Mouse (Mus musculus) forebrain, postnatal 0 days (tissue): ENCODE measurements around the gene H2-D1. TPM values are rescaled to one million over a fixed set of nuclear protein-coding genes. Genes with fewer than 3 reads are reported as not detected.

Source experiments
- ATAC-seq: fragments of 200-750 bp; cut with Nextera tagmentation; 2 replicates; pipeline ENCODE4 v1.8.0; 2017; ENCODE audit warnings: mild to moderate bottlenecking, moderate library complexity
- DNase-seq: peaks from one replicate; pipeline ENCODE4 v3.0.0-alpha.2; 2015
- H3K27ac ChIP-seq: fragments of 300-500 bp; sonication (generic); 2 replicates; pipeline ENCODE4 v1.5.1; 2014; ENCODE audit warnings: low read depth, mild to moderate bottlenecking, antibody characterized with exemption, low read length, moderate library complexity, mixed read lengths
- H3K27me3 ChIP-seq: fragments of 300-500 bp; sonication (generic); 2 replicates; pipeline ENCODE4 v1.6.1; 2014; ENCODE audit warnings: mild to moderate bottlenecking, low read length, mixed read lengths; ENCODE audit not compliant: insufficient read depth
- H3K36me3 ChIP-seq: fragments of 300-500 bp; sonication (generic); 2 replicates; pipeline ENCODE4 v1.6.1; 2014; ENCODE audit warnings: mild to moderate bottlenecking, moderate library complexity; ENCODE audit not compliant: insufficient read depth
- H3K4me1 ChIP-seq: fragments of 300-500 bp; sonication (generic); 2 replicates; pipeline ENCODE4 v1.6.1; 2014; ENCODE audit warnings: antibody characterized with exemption; ENCODE audit not compliant: insufficient read depth
- H3K4me2 ChIP-seq: fragments of 300-500 bp; sonication (generic); 2 replicates; pipeline ENCODE4 v1.6.1; 2014; ENCODE audit warnings: low read depth, mild to moderate bottlenecking, moderate library complexity
- H3K4me3 ChIP-seq: fragments of 300-500 bp; sonication (generic); 2 replicates; pipeline ENCODE4 v1.5.1; 2014; ENCODE audit warnings: low read depth, low read length, mixed read lengths
- H3K9ac ChIP-seq: fragments of 300-500 bp; sonication (generic); 2 replicates; pipeline ENCODE4 v1.6.1; 2014; ENCODE audit warnings: mild to moderate bottlenecking
- H3K9me3 ChIP-seq: fragments of 300-500 bp; sonication (generic); 2 replicates; pipeline ENCODE4 v1.6.1; 2016; ENCODE audit warnings: low read length
- CTCF ChIP-seq: sonication (generic); IDR thresholded peaks from 2 replicates; pipeline ENCODE4 v1.5.1; 2016; ENCODE audit warnings: antibody characterized with exemption, control low read depth, low read depth
- WGBS: fragments of 180-500 bp; shearing (Covaris S2); extraction: QIAGEN DNeasy Blood & Tissue Kit; methylation state at CpG from one replicate; pipeline ENCODE4 v1.1.7; 2014; 5-methylcytosine and 5-hydroxymethylcytosine counted together
- polyA plus RNA-seq: library from polyadenylated mRNA; unstranded; fragments of >200 nt; fragmentation: Nextera tagmentation; extraction: Ambion mirVana; gene quantifications from 2 replicates; pipeline ENCODE4 v1.2.1, GENCODE M21; 2015
- total RNA-seq: library from RNA; depleted of rRNA; stranded (reverse); fragments of >200 nt; gene quantifications from 2 replicates; pipeline ENCODE4 v1.2.3, GENCODE M21; 2014

Gene H2-D1
- total and polyA plus RNA-seq, 2 experiments from 2014 or later = 63.3 to 95.9 TPM

GRCm38 (mm10) chr17:35251981-35252380, 10.5 kb upstream of the H2-D1 start:
- Histone ChIP-seq H3K27ac (no peak overlapping the region), H3K4me3 (no peak overlapping the region), H3K9me3 (no peaks in the 10 kb centered on the region), H3K4me2 (no peak overlapping the region), H3K4me1 (no peaks in the 10 kb centered on the region), H3K9ac (no peak overlapping the region), H3K27me3 (no peaks in the 10 kb centered on the region), H3K36me3 (peaks cover 73% of the 10 kb centered on the region)
- DNase-seq (no peak), ATAC-seq (no peak)
- 79% methylated on average over 5 of the region's 5 CpGs for whole genome bisulfite sequencing
- TF ChIP-seq CTCF = no peak

- WGBS = 78% methylated on average over 18 of the region's 18 CpGs
- H3K4me1 ChIP-seq = no peaks in the 10 kb centered on the region
- no peak for TF ChIP-seq CTCF
- DNase-seq (no peak), ATAC-seq (no peak)
- H3K9ac ChIP-seq = no peak overlapping the region
- no peak overlapping the region for H3K4me3 ChIP-seq
- no peak overlapping the region for H3K27ac ChIP-seq
- H3K4me2 ChIP-seq = no peak overlapping the region
- H3K36me3 ChIP-seq = peaks cover 65% of the 10 kb centered on the region
- no peaks in the 10 kb centered on the region for H3K9me3 ChIP-seq
- no peaks in the 10 kb centered on the region for H3K27me3 ChIP-seq
Measured at GRCm38 (mm10) chr17:35252619-35253292, 9.8 kb upstream of the H2-D1 start.

GRCm38 (mm10) chr17:35253293-35254093, 9.0 kb upstream of the H2-D1 start:
- 84% methylated on average over 32 of the region's 32 CpGs for WGBS
- Histone ChIP-seq H3K9me3 (no peaks in the 10 kb centered on the region), H3K4me2 (no peak overlapping the region), H3K9ac (no peak overlapping the region), H3K4me3 (no peak overlapping the region), H3K4me1 (no peaks in the 10 kb centered on the region), H3K27ac (no peak overlapping the region), H3K36me3 (peaks cover 58% of the 10 kb centered on the region), H3K27me3 (no peaks in the 10 kb centered on the region)
- DNase-seq (no peak), ATAC-seq (no peak)
- no peak for TF ChIP-seq CTCF

- H3K4me1 ChIP-seq = no peaks in the 10 kb centered on the region
- DNase-seq (peak; percentile 54), ATAC-seq (peak; percentile 40)
- no peak overlapping the region for H3K4me2 ChIP-seq
- H3K36me3 ChIP-seq = peaks cover 48% of the 10 kb centered on the region
- TF ChIP-seq CTCF = peak; percentile 74
- H3K9me3 ChIP-seq = no peaks in the 10 kb centered on the region
- H3K27me3 ChIP-seq = no peaks in the 10 kb centered on the region
- WGBS = 50% methylated on average over 11 of the region's 11 CpGs
- no peak overlapping the region for H3K4me3 ChIP-seq
- H3K9ac ChIP-seq = no peak overlapping the region
- H3K27ac ChIP-seq = no peak overlapping the region
Measured at GRCm38 (mm10) chr17:35254241-35255098, 8.1 kb upstream of the H2-D1 start.

- Histone ChIP-seq H3K4me2 (no peak overlapping the region), H3K27me3 (no peaks in the 10 kb centered on the region), H3K36me3 (peaks cover 40% of the 10 kb centered on the region), H3K9ac (no peak overlapping the region), H3K4me3 (no peak overlapping the region), H3K9me3 (no peaks in the 10 kb centered on the region), H3K4me1 (no peaks in the 10 kb centered on the region), H3K27ac (no peak overlapping the region)
- ATAC-seq (no peak), DNase-seq (no peak)
- WGBS = 81% methylated on average over 3 of the region's 3 CpGs
- TF ChIP-seq CTCF = no peak
Measured at GRCm38 (mm10) chr17:35255301-35255700, 7.2 kb upstream of the H2-D1 start.

- Histone ChIP-seq H3K27ac (no peak overlapping the region), H3K27me3 (no peaks in the 10 kb centered on the region), H3K9me3 (no peaks in the 10 kb centered on the region), H3K36me3 (peaks cover 35% of the 10 kb centered on the region), H3K4me2 (no peak overlapping the region), H3K9ac (no peak overlapping the region), H3K4me1 (no peaks in the 10 kb centered on the region), H3K4me3 (no peak overlapping the region)
- TF ChIP-seq CTCF = no peak
- ATAC-seq = no peak
- WGBS = 62% methylated on average over 4 of the region's 4 CpGs
- DNase-seq = no peak
Measured at GRCm38 (mm10) chr17:35255704-35256103, 6.8 kb upstream of the H2-D1 start.

- DNase-seq (no peak), ATAC-seq (no peak)
Measured at GRCm38 (mm10) chr17:35257378-35257777, 5.2 kb upstream of the H2-D1 start.

More at GRCm38 (mm10) chr17:35257378-35257777, 5.2 kb upstream of the H2-D1 start:
- H3K9ac ChIP-seq = no peak overlapping the region
- H3K4me1 ChIP-seq = no peaks in the 10 kb centered on the region
- WGBS = 62% methylated on average over 1 of the region's 1 CpGs
- no peak overlapping the region for H3K4me3 ChIP-seq
- no peaks in the 10 kb centered on the region for H3K27me3 ChIP-seq
- H3K4me2 ChIP-seq = no peak overlapping the region
- no peaks in the 10 kb centered on the region for H3K9me3 ChIP-seq
- no peak for TF ChIP-seq CTCF
- no peak overlapping the region for H3K27ac ChIP-seq
- H3K36me3 ChIP-seq = peaks cover 21% of the 10 kb centered on the region
